Mouse (Mus musculus): ENCODE measurements around the gene Mknk1. TPM values are rescaled to one million over a fixed set of nuclear protein-coding genes. Genes with fewer than 3 reads are reported as not detected.

Mknk1 gene
- polyA plus RNA-seq (2015; fragmentation: Nextera tagmentation; extraction: Ambion mirVana): 23.3 and 25.7 TPM in 2 replicates

- H3K4me1 ChIP-seq (replicated peaks): peaks cover 13% of the 10 kb centered on the region
- peak; percentile 96 for ATAC-seq
- H3K4me2 ChIP-seq (replicated peaks): peak within 1 kb of the TSS; percentile 72
- H3K9ac ChIP-seq (replicated peaks): peak within 1 kb of the TSS; percentile 81
- no peaks in the 10 kb centered on the region for H3K9me3 ChIP-seq
- H3K27ac ChIP-seq: peak within 1 kb of the TSS; percentile 53; the same call in 1 of the 2 replicates
- H3K4me3 ChIP-seq (replicated peaks): peak within 1 kb of the TSS; percentile 68
- no peaks in the 10 kb centered on the region for H3K36me3 ChIP-seq
- 3% methylated on average over 51 of the region's 51 CpGs for WGBS
- no peaks in the 10 kb centered on the region for H3K27me3 ChIP-seq
These were observed at the start of gene Mknk1 for GRCm38 (mm10) chr4:115838696-115839641. Gene Mknk1 (plus strand): TSS chr4:115839198.

DNA sequence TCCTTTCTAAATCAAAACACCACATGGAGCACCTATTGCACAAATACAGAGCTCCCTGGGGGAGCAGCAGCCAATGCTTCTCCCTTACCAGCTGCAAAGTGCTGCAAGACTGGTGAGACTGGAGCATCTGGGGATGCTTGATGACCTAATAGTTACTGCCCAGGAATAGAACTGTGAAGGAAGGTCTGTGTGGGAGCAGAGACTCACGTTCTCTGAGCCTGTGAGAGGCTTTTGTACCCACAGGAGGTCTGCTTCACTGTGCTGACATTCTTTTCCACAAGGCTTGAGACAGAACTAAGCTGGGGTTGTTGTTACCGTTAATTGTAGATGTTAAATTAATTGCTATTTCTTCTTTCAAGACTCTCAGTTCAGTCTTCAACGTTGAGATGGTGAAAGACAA is 48.1 kb upstream of the Mknk1 start:
- no peak overlapping the region for H3K9ac ChIP-seq (replicated peaks)
- no peak overlapping the region for H3K4me3 ChIP-seq (replicated peaks)
- 85% methylated on average over 3 of the region's 3 CpGs for WGBS
- no peak overlapping the region for H3K4me2 ChIP-seq (replicated peaks)
- H3K27me3 ChIP-seq: no peaks in the 10 kb centered on the region
- peaks cover 49% of the 10 kb centered on the region for H3K36me3 ChIP-seq
- H3K27ac ChIP-seq: no peak overlapping the region
- ATAC-seq: no peak
- peaks cover 2% of the 10 kb centered on the region for H3K4me1 ChIP-seq (replicated peaks)
- no peaks in the 10 kb centered on the region for H3K9me3 ChIP-seq

DNA sequence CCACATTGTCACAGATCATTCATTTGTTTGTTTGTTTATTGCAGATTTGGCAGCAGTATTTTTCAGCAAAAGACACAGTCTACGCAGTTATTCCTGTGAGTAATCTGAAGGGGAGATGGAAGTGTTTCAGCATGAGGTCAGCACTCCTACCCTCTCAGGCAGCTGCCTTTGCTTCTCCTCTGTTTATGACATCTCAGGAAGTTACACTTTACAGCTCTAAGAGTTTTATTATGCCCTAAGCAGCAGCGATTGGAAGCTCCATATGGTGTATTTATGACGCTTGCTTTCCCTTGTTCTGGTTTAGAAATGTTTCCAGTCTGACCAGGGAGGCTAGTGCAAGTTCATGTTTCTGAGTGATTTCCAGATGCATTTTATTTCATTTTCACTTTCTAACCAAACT is 43.6 kb upstream of the Mknk1 start:
- Histone ChIP-seq H3K27ac (no peak overlapping the region), H3K9me3 (no peaks in the 10 kb centered on the region), H3K27me3 (no peaks in the 10 kb centered on the region), H3K4me3 (replicated peaks) (no peak overlapping the region), H3K9ac (replicated peaks) (no peak overlapping the region), H3K4me1 (replicated peaks) (no peaks in the 10 kb centered on the region), H3K4me2 (replicated peaks) (no peak overlapping the region), H3K36me3 (peaks cover 63% of the 10 kb centered on the region)
- over 99% methylated on average over 3 of the region's 3 CpGs for WGBS
- no peak for ATAC-seq

DNA sequence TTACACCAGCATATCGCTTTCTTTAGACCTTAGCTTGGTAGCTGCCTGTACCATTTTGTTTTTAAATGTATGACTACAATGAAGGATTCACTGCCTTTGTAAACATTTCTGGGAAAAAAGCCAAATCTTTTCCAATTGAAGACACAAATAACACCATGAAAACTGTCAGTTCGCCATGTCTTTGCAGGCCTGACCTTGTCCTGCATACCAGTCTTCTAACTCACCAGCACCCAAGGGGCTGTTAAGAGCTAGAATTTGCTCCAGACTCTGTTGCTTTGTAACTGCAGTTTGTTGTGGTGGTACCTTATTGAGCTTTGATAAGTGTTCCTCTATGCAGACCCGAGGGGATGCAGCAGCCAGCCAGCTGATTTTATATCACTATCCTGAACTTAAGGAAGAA is 39.0 kb upstream of the Mknk1 start:
- Histone ChIP-seq H3K4me1 (replicated peaks) (no peaks in the 10 kb centered on the region), H3K27ac (no peak overlapping the region), H3K9me3 (no peaks in the 10 kb centered on the region), H3K9ac (replicated peaks) (no peak overlapping the region), H3K36me3 (peaks cover 58% of the 10 kb centered on the region), H3K4me2 (replicated peaks) (no peak overlapping the region), H3K4me3 (replicated peaks) (no peak overlapping the region), H3K27me3 (no peaks in the 10 kb centered on the region)
- no peak for ATAC-seq
- WGBS: 88% methylated on average over 3 of the region's 3 CpGs

DNA sequence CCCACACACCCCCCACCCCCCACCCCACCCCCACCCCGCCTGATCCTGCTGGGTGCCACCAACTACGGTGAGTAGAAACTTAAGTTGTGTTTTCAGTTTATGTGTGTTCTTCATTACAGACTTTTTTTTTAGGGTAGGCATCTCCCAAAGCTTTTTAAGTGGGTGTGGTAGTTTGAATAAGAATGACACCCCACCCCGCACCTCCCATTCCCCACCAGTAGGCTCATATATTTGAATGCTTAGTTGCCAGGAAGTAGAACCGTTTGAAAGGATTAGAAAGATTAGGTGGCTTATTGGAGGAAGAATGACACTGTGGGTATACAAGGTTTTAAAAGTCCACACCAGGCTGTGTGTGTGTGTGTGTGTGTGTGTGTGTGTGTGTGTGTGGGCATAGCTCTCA is 26.7 kb upstream of the Mknk1 start:
- Histone ChIP-seq H3K4me3 (replicated peaks) (no peak overlapping the region), H3K27me3 (no peaks in the 10 kb centered on the region), H3K27ac (no peak overlapping the region), H3K9me3 (no peaks in the 10 kb centered on the region), H3K9ac (replicated peaks) (no peak overlapping the region), H3K4me2 (replicated peaks) (no peak overlapping the region), H3K4me1 (replicated peaks) (no peaks in the 10 kb centered on the region), H3K36me3 (peaks cover 43% of the 10 kb centered on the region)
- ATAC-seq: no peak
- WGBS: 73% methylated on average over 4 of the region's 4 CpGs

GRCm38 (mm10) chr4:115815606-115816005 is 23.4 kb upstream of the Mknk1 start:
- Histone ChIP-seq H3K27ac (no peak overlapping the region), H3K36me3 (peaks cover 41% of the 10 kb centered on the region), H3K4me1 (replicated peaks) (no peaks in the 10 kb centered on the region), H3K9ac (replicated peaks) (no peak overlapping the region), H3K4me2 (replicated peaks) (no peak overlapping the region), H3K4me3 (replicated peaks) (no peak overlapping the region), H3K27me3 (no peaks in the 10 kb centered on the region), H3K9me3 (no peaks in the 10 kb centered on the region)
- 93% methylated on average over 5 of the region's 5 CpGs for WGBS
- no peak for ATAC-seq

- no peak overlapping the region for H3K4me2 ChIP-seq (replicated peaks)
- 90% methylated on average over 3 of the region's 3 CpGs for WGBS
- H3K27me3 ChIP-seq: no peaks in the 10 kb centered on the region
- no peaks in the 10 kb centered on the region for H3K9me3 ChIP-seq
- no peaks in the 10 kb centered on the region for H3K4me1 ChIP-seq (replicated peaks)
- no peak overlapping the region for H3K27ac ChIP-seq
- no peak overlapping the region for H3K4me3 ChIP-seq (replicated peaks)
- H3K36me3 ChIP-seq: peaks cover 13% of the 10 kb centered on the region; the same call in 1 of the 2 replicates
- no peak for ATAC-seq
- H3K9ac ChIP-seq (replicated peaks): no peak overlapping the region
These were observed 18.8 kb upstream of the Mknk1 start for GRCm38 (mm10) chr4:115820199-115820598.

DNA sequence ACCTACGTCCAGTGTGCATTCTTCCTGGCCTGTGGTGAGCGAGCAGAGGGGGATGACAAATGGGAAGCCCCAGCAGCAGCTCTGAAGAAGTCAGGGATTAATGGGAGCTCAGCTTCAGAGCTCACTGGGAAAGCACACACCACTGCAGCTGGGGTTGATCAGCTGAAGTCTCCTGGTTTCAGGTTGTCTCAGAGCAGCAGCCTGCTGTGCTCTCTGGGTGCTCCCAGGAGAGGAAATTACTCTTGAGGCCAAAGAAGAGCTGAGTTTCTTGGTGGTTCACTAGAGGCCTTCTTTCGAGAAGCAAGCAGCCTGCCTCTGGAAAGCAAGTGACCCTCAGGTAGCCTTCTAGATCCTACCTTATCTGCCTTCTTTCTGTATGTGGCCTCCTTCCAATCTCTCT is 18.1 kb upstream of the Mknk1 start:
- Histone ChIP-seq H3K27me3 (no peaks in the 10 kb centered on the region), H3K4me1 (replicated peaks) (no peaks in the 10 kb centered on the region), H3K27ac (no peak overlapping the region), H3K36me3 (peaks cover 6% of the 10 kb centered on the region; the same call in 1 of the 2 replicates), H3K9me3 (no peaks in the 10 kb centered on the region), H3K9ac (replicated peaks) (no peak overlapping the region), H3K4me3 (replicated peaks) (no peak overlapping the region), H3K4me2 (replicated peaks) (no peak overlapping the region)
- no peak for ATAC-seq
- WGBS: 72% methylated on average over 3 of the region's 3 CpGs

DNA sequence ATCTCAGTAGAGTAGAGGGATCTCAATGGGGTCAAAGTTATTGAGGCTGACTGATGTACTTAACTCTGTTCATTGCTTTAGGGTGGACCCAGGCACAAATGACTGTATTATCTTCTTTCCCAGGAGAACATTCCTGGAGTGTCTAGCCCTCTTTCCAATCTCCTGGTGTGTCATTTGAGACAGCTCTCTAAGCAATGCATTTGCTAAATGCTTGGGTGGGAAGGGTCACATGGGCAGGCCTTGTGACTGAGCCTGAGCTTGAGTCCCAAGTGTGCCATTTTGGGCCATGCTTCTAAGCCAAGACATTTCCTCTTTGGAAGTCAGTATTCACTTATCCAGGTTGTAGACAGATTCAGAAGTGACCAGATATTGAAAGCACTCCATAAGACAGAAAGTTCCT is 17.6 kb upstream of the Mknk1 start:
- no peak for ATAC-seq
- Histone ChIP-seq H3K9me3 (no peaks in the 10 kb centered on the region), H3K27me3 (no peaks in the 10 kb centered on the region), H3K27ac (no peak overlapping the region), H3K4me3 (replicated peaks) (no peak overlapping the region), H3K4me2 (replicated peaks) (no peak overlapping the region), H3K4me1 (replicated peaks) (no peaks in the 10 kb centered on the region), H3K36me3 (peaks cover 3% of the 10 kb centered on the region; the same call in 1 of the 2 replicates), H3K9ac (replicated peaks) (no peak overlapping the region)

- Histone ChIP-seq H3K4me3 (replicated peaks) (no peak overlapping the region), H3K36me3 (peaks cover 3% of the 10 kb centered on the region; the same call in 1 of the 2 replicates), H3K4me2 (replicated peaks) (no peak overlapping the region), H3K9ac (replicated peaks) (no peak overlapping the region), H3K27me3 (no peaks in the 10 kb centered on the region), H3K27ac (no peak overlapping the region), H3K4me1 (replicated peaks) (no peaks in the 10 kb centered on the region), H3K9me3 (no peaks in the 10 kb centered on the region)
- 82% methylated on average over 3 of the region's 3 CpGs for WGBS
- ATAC-seq: no peak
These were observed 17.1 kb upstream of the Mknk1 start for GRCm38 (mm10) chr4:115821928-115822327.

DNA sequence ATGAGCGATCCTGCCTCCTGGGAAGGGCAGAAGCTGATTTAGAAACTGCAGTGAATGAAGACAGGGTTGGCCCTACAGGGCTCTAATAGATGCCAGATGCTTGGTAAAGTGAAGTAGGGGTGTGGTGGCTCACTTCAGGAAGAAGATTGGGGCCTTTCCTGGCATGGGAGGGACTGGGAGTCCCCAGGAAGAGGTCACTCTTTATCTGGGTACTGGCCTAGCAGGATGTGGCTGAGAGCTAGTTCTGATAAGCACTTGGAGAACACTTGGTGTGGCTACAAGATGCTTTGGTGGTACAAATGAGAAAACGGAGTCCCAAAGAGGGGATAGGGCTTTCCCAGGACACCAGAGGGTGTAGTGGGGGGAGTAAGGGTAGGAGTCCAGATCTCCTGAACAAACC is 14.8 kb upstream of the Mknk1 start:
- WGBS: 79% methylated on average over 2 of the region's 2 CpGs
- H3K9me3 ChIP-seq: no peaks in the 10 kb centered on the region
- no peak overlapping the region for H3K4me2 ChIP-seq (replicated peaks)
- H3K27ac ChIP-seq: no peak overlapping the region
- H3K9ac ChIP-seq (replicated peaks): no peak overlapping the region
- ATAC-seq: no peak
- peaks cover 3% of the 10 kb centered on the region; the same call in 1 of the 2 replicates for H3K36me3 ChIP-seq
- H3K27me3 ChIP-seq: peaks cover 4% of the 10 kb centered on the region; the same call in 1 of the 2 replicates
- H3K4me3 ChIP-seq (replicated peaks): no peak overlapping the region
- peaks cover 13% of the 10 kb centered on the region for H3K4me1 ChIP-seq (replicated peaks)

DNA sequence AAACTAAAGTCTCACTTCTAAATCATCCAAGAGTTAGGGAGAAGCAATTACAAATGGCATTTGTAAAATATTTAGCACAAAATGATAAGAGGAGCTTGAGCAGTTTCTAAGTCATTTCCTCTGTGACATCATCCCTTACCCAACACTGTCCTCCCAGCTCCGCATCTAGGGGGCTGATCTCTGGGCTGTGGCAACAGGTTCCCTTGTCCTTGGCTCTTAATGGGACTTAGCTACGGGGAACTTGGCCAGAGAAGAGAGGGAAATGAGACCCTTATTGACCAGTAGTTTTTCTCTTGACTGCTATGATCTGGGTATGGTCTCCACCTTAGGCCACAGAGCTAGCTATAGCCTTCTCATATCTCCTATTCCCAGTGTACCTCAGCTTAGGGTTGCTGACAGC is 13.7 kb upstream of the Mknk1 start:
- 78% methylated on average over 2 of the region's 2 CpGs for WGBS
- Histone ChIP-seq H3K27me3 (peaks cover 12% of the 10 kb centered on the region), H3K9me3 (no peaks in the 10 kb centered on the region), H3K9ac (replicated peaks) (no peak overlapping the region), H3K4me2 (replicated peaks) (no peak overlapping the region), H3K4me1 (replicated peaks) (peaks cover 13% of the 10 kb centered on the region), H3K27ac (no peak overlapping the region), H3K4me3 (replicated peaks) (no peak overlapping the region), H3K36me3 (no peaks in the 10 kb centered on the region; the same call in 1 of the 2 replicates)
- no peak for ATAC-seq
